Mouse (Mus musculus) G1E (cell line): ENCODE results near the gene Rffl. TPM values are rescaled to one million over a fixed set of nuclear protein-coding genes. Genes with fewer than 3 reads are reported as not detected.
A peak's percentile ranks its signal among the peaks of the same experiment; 100 is the strongest.

Experiments
- ATAC-seq: 2 replicates; pipeline ENCODE4 v1.8.0; 2016; ENCODE audit warnings: mild to moderate bottlenecking; ENCODE audit not compliant: insufficient number of reproducible peaks, poor library complexity, low FRiP score, severe bottlenecking; ENCODE audit errors: extremely low read depth
- DNase-seq: peaks from one replicate; pipeline ENCODE4 v3.0.0; 2012; ENCODE audit warnings: low spot score
- H3K27me3 ChIP-seq: 2 replicates; pipeline ENCODE4 v1.6.1; 2012; ENCODE audit warnings: mild to moderate bottlenecking, low read length, inconsistent platforms; ENCODE audit not compliant: insufficient read depth
- H3K36me3 ChIP-seq: replicated peaks from 2 replicates; pipeline ENCODE3; 2012; ENCODE audit warnings: mild to moderate bottlenecking, inconsistent platforms
- H3K4me1 ChIP-seq: 2 replicates; pipeline ENCODE4 v1.6.1; 2012; ENCODE audit warnings: low read depth, low read length, inconsistent platforms, mixed read lengths; ENCODE audit not compliant: insufficient read depth
- H3K4me3 ChIP-seq: 2 replicates; pipeline ENCODE4 v1.5.1; 2012; ENCODE audit warnings: low read depth, mild to moderate bottlenecking, inconsistent platforms, low read length, moderate library complexity, mixed read lengths
- H3K9me3 ChIP-seq: replicated peaks from 2 replicates; pipeline ENCODE4 v1.6.1; 2012; ENCODE audit warnings: inconsistent platforms
- CTCF ChIP-seq: IDR thresholded peaks from 2 replicates; pipeline ENCODE4 v1.5.1; 2012; ENCODE audit warnings: low read depth, low read length, inconsistent platforms, mixed read lengths
- GATA1 ChIP-seq: IDR thresholded peaks from 2 replicates; pipeline ENCODE4 v1.6.1; 2012; ENCODE audit warnings: borderline replicate concordance, low read length, inconsistent platforms, mixed read lengths
- GATA2 ChIP-seq: IDR thresholded peaks from 2 replicates; pipeline ENCODE4 v1.6.1; 2012; ENCODE audit warnings: low read depth, low read length, inconsistent platforms, borderline replicate concordance
- POLR2AphosphoS5 ChIP-seq: IDR thresholded peaks from 2 replicates; pipeline ENCODE4 v1.6.1; 2012; ENCODE audit warnings: low read depth, low read length, inconsistent platforms; ENCODE audit not compliant: insufficient replicate concordance
- TAL1 ChIP-seq: conservative IDR thresholded peaks from 2 replicates; pipeline ENCODE4 v1.6.1; 2012; ENCODE audit warnings: low read depth, low read length, inconsistent platforms, mixed read lengths
- polyA plus RNA-seq: library from polyadenylated mRNA; stranded (reverse); fragments of >175 nt; gene quantifications from 2 replicates; pipeline ENCODE4 v1.2.3, GENCODE M21; 2012
- total RNA-seq, 2 experiments: library from RNA; stranded (forward) in 1 of 2; stranded (reverse) in 1 of 2; fragments of 200-1000 nt in 1 of 2; fragments of >200 nt in 1 of 2; fragmentation: Nextera tagmentation in 1 of 2; gene quantifications; 2 replicates each; pipeline ENCODE4 v1.2.3; 2014 to 2017

Rffl gene
- total and polyA plus RNA-seq, 3 experiments: 27.9 to 71.1 (median 46.6) TPM

DNA sequence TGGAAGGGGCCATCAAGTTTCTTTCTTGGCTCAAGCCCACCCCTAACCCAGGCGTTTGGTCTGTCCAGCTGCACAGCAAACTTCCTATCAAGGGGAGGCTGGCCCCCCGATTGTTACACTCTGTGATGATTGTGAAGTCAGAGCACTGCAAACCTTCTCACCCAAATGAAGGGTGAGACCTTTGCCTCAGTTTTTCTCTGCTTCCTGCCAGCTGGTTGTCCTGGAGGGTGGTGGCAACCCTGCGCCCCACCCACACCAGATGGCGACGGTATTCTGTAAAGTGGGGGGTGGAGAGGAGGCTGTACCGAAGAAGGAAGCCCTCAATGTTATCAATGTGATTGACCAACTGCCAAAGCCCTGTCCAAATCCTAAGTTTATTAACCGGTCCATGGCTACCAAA, 20.9 kb upstream of the Rffl start, which contains the start of gene Fndc8:
Fndc8 (plus strand) TSS at position 189 of the 400 bp plus-strand sequence.
- H3K27me3 ChIP-seq: peaks cover 7% of the 10 kb centered on the region; the same call in 1 of the 2 replicates
- H3K9me3 ChIP-seq: 0 out of 2 replicates have a peak, but pooled peaks cover 3% of the 10 kb centered on the region
- ATAC-seq (no peak), DNase-seq (no peak)
- peaks cover 12% of the 10 kb centered on the region for H3K36me3 ChIP-seq
- TF ChIP-seq GATA2 (no peak), GATA1 (no peak), TAL1 (no peak), POLR2AphosphoS5 (no peak), CTCF (no peak)
- no peak within 1 kb of the TSS; the same call in 1 of the 2 replicates for H3K4me3 ChIP-seq
- H3K4me1 ChIP-seq: peaks cover 42% of the 10 kb centered on the region

GRCm38 (mm10) chr11:82890342-82890762, 19.3 kb upstream of the Rffl start, which contains the start of gene Rad51d:
Gene Rad51d (minus strand): TSS chr11:82890614.
- peak; percentile 80 for ATAC-seq

DNA sequence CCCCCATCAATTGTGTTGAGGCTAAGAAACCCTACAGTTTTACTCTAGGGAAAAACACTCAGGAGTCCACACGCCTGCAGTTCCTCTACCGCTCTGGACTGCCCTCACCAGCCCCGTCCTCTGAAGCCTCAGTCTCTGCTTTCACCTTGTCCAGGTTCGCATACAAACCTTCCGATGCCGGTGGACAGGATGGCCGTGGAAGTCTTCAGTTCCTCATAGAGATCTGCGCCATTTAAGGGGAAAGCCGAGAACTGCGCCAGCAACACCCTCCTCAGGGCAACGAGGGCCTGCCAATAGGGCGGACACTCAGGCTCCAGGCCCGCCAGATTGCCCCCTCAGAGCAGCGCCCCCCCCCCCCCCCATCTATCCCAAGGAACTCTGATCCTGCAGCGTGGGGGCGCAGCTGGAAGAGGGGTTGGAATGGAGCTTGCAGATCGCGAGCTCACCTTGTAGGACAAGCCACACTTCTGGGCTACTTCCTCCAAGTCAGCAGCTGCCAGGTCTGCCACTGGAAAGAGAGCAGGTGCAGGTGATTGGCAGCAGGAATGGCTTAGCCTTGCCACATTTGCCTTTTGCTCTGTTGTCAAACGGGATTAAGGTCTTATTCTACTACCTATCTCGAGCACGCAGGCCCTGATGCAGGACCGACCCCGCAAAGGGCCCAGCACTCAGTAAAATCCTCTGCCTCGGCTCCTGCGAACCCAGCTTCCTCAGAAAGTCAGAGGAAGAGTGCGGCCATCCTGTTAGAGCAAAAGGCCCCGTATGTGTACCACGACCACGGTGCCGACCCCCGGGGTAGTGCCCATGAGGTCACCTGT, 18.7 kb upstream of the Rffl start:
- DNase-seq: peak; percentile 47
- H3K9me3 ChIP-seq: no peaks in the 10 kb centered on the region
- peak overlapping the region; percentile 79 for H3K4me3 ChIP-seq
- H3K36me3 ChIP-seq: peaks cover 27% of the 10 kb centered on the region
- H3K27me3 ChIP-seq: peaks cover 7% of the 10 kb centered on the region; the same call in 1 of the 2 replicates
- no peak for TF ChIP-seq POLR2AphosphoS5
- TF ChIP-seq GATA1: no peak
- no peak for TF ChIP-seq TAL1
- no peak for TF ChIP-seq CTCF
- TF ChIP-seq GATA2: no peak
- H3K4me1 ChIP-seq: peaks cover 48% of the 10 kb centered on the region
- peak; percentile 19 for ATAC-seq

More at GRCm38 (mm10) chr11:82890342-82890762, 19.3 kb upstream of the Rffl start, which contains the start of gene Rad51d:
- H3K9me3 ChIP-seq: no peaks in the 10 kb centered on the region
- H3K4me1 ChIP-seq: peaks cover 42% of the 10 kb centered on the region
- peak; percentile 92 for DNase-seq
- TF ChIP-seq GATA2 (no peak), GATA1 (no peak), TAL1 (no peak), POLR2AphosphoS5 (no peak), CTCF (peak; percentile 71)
- H3K27me3 ChIP-seq: peaks cover 7% of the 10 kb centered on the region; the same call in 1 of the 2 replicates
- H3K4me3 ChIP-seq: peak within 1 kb of the TSS; percentile 79
- peaks cover 21% of the 10 kb centered on the region for H3K36me3 ChIP-seq

DNA sequence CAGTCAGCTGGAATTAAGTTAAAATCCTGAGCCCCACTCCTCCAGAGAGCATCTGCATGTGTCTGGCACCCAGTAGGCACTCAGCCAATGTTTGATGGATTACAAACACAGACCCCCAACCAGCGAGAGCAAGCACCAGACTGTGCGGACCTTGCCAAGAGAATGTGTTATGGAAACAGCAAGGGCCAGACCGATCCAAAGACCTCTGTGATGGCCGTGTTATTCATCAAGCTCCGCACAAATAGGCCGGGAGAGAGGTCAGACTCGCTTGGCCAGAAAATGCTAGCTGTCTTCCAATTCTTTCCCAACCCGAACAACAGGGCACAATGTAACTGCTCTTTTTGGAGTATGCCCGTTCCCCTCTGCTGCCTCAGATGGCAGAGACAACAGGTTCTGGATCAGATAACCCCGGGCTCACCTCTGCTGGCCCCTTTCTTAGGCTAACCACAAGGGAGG, 17.5 kb upstream of the Rffl start:
- TF ChIP-seq POLR2AphosphoS5 (no peak), GATA2 (no peak), TAL1 (no peak), CTCF (no peak), GATA1 (no peak)
- peaks cover 48% of the 10 kb centered on the region for H3K4me1 ChIP-seq
- ATAC-seq: no peak

GRCm38 (mm10) chr11:82886559-82886958, 15.5 kb upstream of the Rffl start:
- DNase-seq: no peak
- H3K9me3 ChIP-seq: no peaks in the 10 kb centered on the region
- H3K36me3 ChIP-seq: peaks cover 55% of the 10 kb centered on the region
- no peaks in the 10 kb centered on the region for H3K27me3 ChIP-seq
- peaks cover 41% of the 10 kb centered on the region for H3K4me1 ChIP-seq
- no peak for ATAC-seq
- H3K4me3 ChIP-seq: no peak overlapping the region
- TF ChIP-seq TAL1 (no peak), GATA2 (no peak), CTCF (no peak), GATA1 (no peak), POLR2AphosphoS5 (no peak)

More for the DNA sequence above, 17.5 kb upstream of the Rffl start:
- no peaks in the 10 kb centered on the region for H3K9me3 ChIP-seq
- H3K36me3 ChIP-seq: peaks cover 35% of the 10 kb centered on the region
- H3K4me3 ChIP-seq: peak overlapping the region; percentile 29; the same call in 1 of the 2 replicates
- DNase-seq: no peak
- peaks cover 7% of the 10 kb centered on the region; the same call in 1 of the 2 replicates for H3K27me3 ChIP-seq

DNA sequence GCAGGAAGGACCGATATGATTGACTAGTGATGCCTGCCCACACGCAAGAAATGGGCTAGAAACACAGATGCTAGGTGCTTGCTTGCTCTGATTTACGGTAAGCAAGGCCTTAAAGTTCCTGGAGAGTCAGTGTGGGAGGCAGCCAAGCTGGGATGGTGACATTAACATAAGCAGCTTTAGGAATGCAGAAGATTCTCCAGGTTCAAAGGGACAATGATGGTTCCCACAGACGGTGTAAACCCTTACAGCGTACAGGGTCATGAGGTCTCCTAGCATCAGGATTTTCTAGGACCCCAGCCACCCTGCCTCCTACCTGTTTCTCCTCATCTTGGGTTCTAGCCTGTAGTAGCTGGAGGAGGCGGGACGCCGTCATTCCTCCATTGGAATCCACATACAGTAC, 12.2 kb upstream of the Rffl start:
- TF ChIP-seq GATA1 (no peak), GATA2 (no peak), TAL1 (no peak)
- Histone ChIP-seq H3K4me1 (peaks cover 17% of the 10 kb centered on the region), H3K27me3 (no peaks in the 10 kb centered on the region), H3K4me3 (no peak overlapping the region), H3K9me3 (no peaks in the 10 kb centered on the region), H3K36me3 (peaks cover 72% of the 10 kb centered on the region)
- DNase-seq (no peak), ATAC-seq (no peak)
